Mouse (Mus musculus) ES-E14 (cell line): ENCODE results near the gene Myo5c. TPM values are rescaled to one million over a fixed set of nuclear protein-coding genes. Genes with fewer than 3 reads are reported as not detected.

Experiments
- DNase-seq: peaks from one replicate; pipeline ENCODE4 v3.0.0-alpha.2; 2013; ENCODE audit warnings: low read depth, low spot score
- H3K27ac ChIP-seq: 2 replicates; pipeline ENCODE4 v1.5.1; 2012; ENCODE audit warnings: low read depth, mild to moderate bottlenecking, low read length, moderate library complexity, mixed read lengths; ENCODE audit not compliant: poor library complexity, insufficient read depth, severe bottlenecking
- H3K36me3 ChIP-seq: 2 replicates; pipeline ENCODE4 v1.6.1; 2012; ENCODE audit warnings: mild to moderate bottlenecking, low read length, moderate library complexity, mixed read lengths; ENCODE audit not compliant: control insufficient read depth, poor library complexity, insufficient read depth, severe bottlenecking
- H3K4me1 ChIP-seq, 2 experiments: fragments of 150-350 bp in 1 of 2; sonication (generic) in 1 of 2; 2 replicates each; pipeline ENCODE4 v1.6.1; 2012; ENCODE audit warnings: low read length in 2 of 2, mild to moderate bottlenecking in 1 of 2, mixed read lengths in 1 of 2; ENCODE audit not compliant: control insufficient read depth in 2 of 2, insufficient read depth in 2 of 2, poor library complexity in 1 of 2
- H3K4me3 ChIP-seq, 2 experiments: fragments of 150-350 bp in 1 of 2; sonication (generic) in 1 of 2; 2 replicates each; pipeline ENCODE4 v1.5.1; 2012; ENCODE audit warnings: low read length in 2 of 2, low read depth in 1 of 2, mild to moderate bottlenecking in 1 of 2, mixed read lengths in 1 of 2; ENCODE audit not compliant: insufficient read depth in 1 of 2, poor library complexity in 1 of 2, severe bottlenecking in 1 of 2
- H3K9ac ChIP-seq: 2 replicates; pipeline ENCODE4 v1.6.1; 2012; ENCODE audit warnings: low read depth, mild to moderate bottlenecking, low read length, mixed read lengths; ENCODE audit not compliant: poor library complexity, insufficient read depth, severe bottlenecking
- H3K9me3 ChIP-seq: fragments of 150-350 bp; sonication (generic); 2 replicates; pipeline ENCODE4 v1.6.1; 2012; ENCODE audit warnings: low read depth, mild to moderate bottlenecking, low read length; ENCODE audit not compliant: control insufficient read depth, insufficient read depth
- CHD2 ChIP-seq: IDR thresholded peaks from 2 replicates; pipeline ENCODE4 v1.6.1; 2014; ENCODE audit warnings: mild to moderate bottlenecking, low read depth, low read length, inconsistent platforms
- HCFC1 ChIP-seq: IDR thresholded peaks from 2 replicates; pipeline ENCODE4 v1.6.1; 2012; ENCODE audit warnings: low read length, inconsistent platforms, borderline replicate concordance; ENCODE audit not compliant: insufficient read depth
- MAFK ChIP-seq: IDR thresholded peaks from 2 replicates; pipeline ENCODE4 v1.6.1; 2014; ENCODE audit warnings: mild to moderate bottlenecking, low read depth, low read length, inconsistent platforms; ENCODE audit not compliant: insufficient read depth
- ZC3H11A ChIP-seq: IDR thresholded peaks from 2 replicates; pipeline ENCODE4 v1.6.1; 2012; ENCODE audit warnings: low read depth, mild to moderate bottlenecking, inconsistent platforms, low read length, borderline replicate concordance
- ZNF384 ChIP-seq: IDR thresholded peaks from 2 replicates; pipeline ENCODE4 v1.6.1; 2012; ENCODE audit warnings: low read depth, low read length, inconsistent platforms
- in situ Hi-C, 2 experiments: fragments of 600-800 bp; cut with MboI; formaldehyde crosslinking; loops; one replicate each; pipeline ENCODE4 v1.15.1; 2025; ENCODE audit warnings: low sequenced_read_pairs in 2 of 2, inconsistent platforms in 1 of 2; ENCODE audit not compliant: unreplicated experiment in 2 of 2
- total RNA-seq: library from RNA; depleted of rRNA; stranded (reverse); fragments of 300-350 nt; gene quantifications from 2 replicates; pipeline ENCODE4 v1.2.3, GENCODE M21; 2012

Myo5c gene
- total RNA-seq, 1 experiment: 7.5 TPM

GRCm38 (mm10) chr9:75312008-75312407, 80.2 kb downstream of the Myo5c start:
- no peaks in the 10 kb centered on the region for H3K36me3 ChIP-seq
- in situ Hi-C loops: no loop called here
- no peak overlapping the region for H3K9ac ChIP-seq
- TF ChIP-seq MAFK (no peak), ZC3H11A (no peak), ZNF384 (no peak), HCFC1 (no peak), CHD2 (no peak)
- no peaks in the 10 kb centered on the region for H3K9me3 ChIP-seq
- peak; percentile 87 for DNase-seq
- H3K4me3 ChIP-seq: no peak overlapping the region
- H3K27ac ChIP-seq: no peak overlapping the region
- peaks cover 0 to 5% of the 10 kb centered on the region in 2 experiments; a peak in 1 of 4 replicates for H3K4me1 ChIP-seq

GRCm38 (mm10) chr9:75313138-75313831, 81.5 kb downstream of the Myo5c start:
- H3K4me1 ChIP-seq: peaks cover 0 to 5% of the 10 kb centered on the region in 2 experiments; a peak in 1 of 4 replicates
- no peak overlapping the region; the same call in 1 of the 2 replicates for H3K27ac ChIP-seq
- H3K36me3 ChIP-seq: no peaks in the 10 kb centered on the region
- H3K9me3 ChIP-seq: no peaks in the 10 kb centered on the region
- no peak for DNase-seq
- TF ChIP-seq HCFC1 (no peak), MAFK (no peak), CHD2 (no peak), ZNF384 (no peak), ZC3H11A (no peak)
- peak overlapping the region; percentile 51; the same call in 1 of the 2 replicates for H3K9ac ChIP-seq
- peak overlapping the region; percentile 67 to 94 for H3K4me3 ChIP-seq
- in situ Hi-C loops: no loop called here

GRCm38 (mm10) chr9:75313832-75314516, 82.2 kb downstream of the Myo5c start:
- TF ChIP-seq CHD2 (no peak), MAFK (no peak), HCFC1 (no peak), ZNF384 (no peak), ZC3H11A (no peak)
- no peaks in the 10 kb centered on the region for H3K36me3 ChIP-seq
- in situ Hi-C loops: no loop called here
- H3K4me3 ChIP-seq: peak overlapping the region; percentile 67 to 94
- peaks cover under 1 to 7% of the 10 kb centered on the region in 2 experiments; a peak in 2 of 4 replicates for H3K4me1 ChIP-seq
- no peaks in the 10 kb centered on the region for H3K9me3 ChIP-seq
- H3K27ac ChIP-seq: peak overlapping the region; percentile 56
- DNase-seq: peak; percentile 59
- H3K9ac ChIP-seq: peak overlapping the region; percentile 87

GRCm38 (mm10) chr9:75314517-75315105, 82.8 kb downstream of the Myo5c start:
- Histone ChIP-seq H3K27ac (no peak overlapping the region), H3K9me3 (no peaks in the 10 kb centered on the region), H3K4me3 (peak overlapping the region; percentile 67 to 94), H3K9ac (peak overlapping the region; percentile 87), H3K4me1 (peaks cover 3 to 10% of the 10 kb centered on the region in 2 experiments; a peak in 2 of 4 replicates), H3K36me3 (no peaks in the 10 kb centered on the region)
- in situ Hi-C loops: no loop called here
- no peak for DNase-seq
- TF ChIP-seq MAFK: no peak
- no peak for TF ChIP-seq ZNF384
- TF ChIP-seq HCFC1: no peak
- TF ChIP-seq CHD2: no peak
- no peak for TF ChIP-seq ZC3H11A
